Mouse (Mus musculus) C2C12 (cell line): Measurements from ENCODE around the gene Pot1b.

Experiments used
- CTCF ChIP-seq: IDR thresholded peaks from one replicate; pipeline ENCODE4 v1.5.1; 2011; ENCODE audit not compliant: control insufficient read depth, insufficient read depth, insufficient read length
- MYOD1 ChIP-seq: IDR thresholded peaks from one replicate; pipeline ENCODE4 v1.6.1; 2011; ENCODE audit warnings: low read depth; ENCODE audit not compliant: control insufficient read depth, insufficient read length
- USF1 ChIP-seq: IDR thresholded peaks from one replicate; pipeline ENCODE4 v1.6.1; 2011; ENCODE audit warnings: low read depth, mild to moderate bottlenecking, control low read depth, moderate library complexity

DNA sequence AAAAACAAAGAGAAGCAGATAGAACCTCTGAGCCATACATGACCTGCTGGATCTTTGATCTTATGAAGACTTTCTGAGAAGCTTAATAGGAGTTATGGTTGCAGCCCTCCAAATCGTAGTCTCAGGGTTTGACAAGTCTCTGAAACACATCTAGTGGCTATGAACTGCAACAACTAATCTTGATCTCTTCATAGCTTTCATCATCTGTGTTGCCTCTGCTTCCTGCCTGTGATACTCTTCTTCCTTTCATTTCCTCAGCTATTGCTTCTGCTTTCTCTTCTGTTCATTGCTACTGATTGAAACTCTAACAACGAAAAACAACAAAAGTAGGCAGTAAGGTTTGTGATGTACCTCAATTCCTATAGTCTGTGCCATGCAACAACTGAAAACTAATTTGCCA lies 38.7 kb upstream of the Pot1b start:
- TF ChIP-seq CTCF (no peak), MYOD1 (no peak), USF1 (no peak)
